Mouse (Mus musculus): ENCODE results near the gene Wscd2. TPM values are rescaled to one million over a fixed set of nuclear protein-coding genes. Genes with fewer than 3 reads are reported as not detected.
"Not testable (repeated sequence)": the region's sequence is repeated elsewhere in the genome, so short reads cannot be mapped to it uniquely, and the experiment has no call there.

Gene Wscd2
- total RNA-seq, 1 experiment: 2.6 TPM

DNA sequence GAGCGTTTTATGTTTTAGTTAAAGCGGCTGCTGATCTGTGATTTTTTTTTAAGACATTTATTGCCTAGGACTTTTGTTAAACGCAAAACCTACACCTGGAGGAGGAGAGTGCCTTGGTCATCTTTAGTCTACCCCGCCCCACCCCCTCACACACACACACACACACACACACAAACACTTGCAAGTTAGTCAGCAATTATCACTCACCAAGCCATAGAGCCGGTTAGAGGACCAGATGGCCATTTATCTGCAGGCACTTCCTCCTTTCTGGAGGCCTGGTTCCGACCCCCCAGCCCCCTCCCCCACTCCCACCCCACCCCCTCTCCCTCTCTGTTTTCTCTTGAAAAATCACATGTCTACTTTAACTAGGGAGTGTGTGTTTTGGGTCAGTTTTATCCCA lies 94.3 kb downstream of the Wscd2 start:
- Histone ChIP-seq H3K27ac (ENCODE audit: insufficient read depth, low read depth, low read length, poor library complexity, severe bottlenecking) (peak overlapping the region; percentile 92), H3K9me3 (ENCODE audit: control insufficient read depth, insufficient read depth, low read depth, low read length) (no peaks in the 10 kb centered on the region), H3K4me1 (ENCODE audit: control insufficient read depth in 2 of 2, insufficient read depth in 2 of 2, low read length in 2 of 2, poor library complexity in 1 of 2) (peaks cover 19 to 21% of the 10 kb centered on the region in 2 experiments), H3K4me3 (ENCODE audit: insufficient read depth in 1 of 2, low read depth in 1 of 2, low read length in 2 of 2, poor library complexity in 1 of 2, severe bottlenecking in 1 of 2) (peak overlapping the region; percentile 12 to 52; a peak in 2 of 4 replicates), H3K36me3 (ENCODE audit: control insufficient read depth, insufficient read depth, low read length, poor library complexity, severe bottlenecking) (no peaks in the 10 kb centered on the region), H3K9ac (ENCODE audit: insufficient read depth, low read depth, low read length, poor library complexity, severe bottlenecking) (peak overlapping the region; percentile 74)
- in situ Hi-C loops (cut with MboI; ENCODE audit: low sequenced_read_pairs in 2 of 2, unreplicated experiment in 2 of 2): no loop called here
- no peak for DNase-seq (ENCODE audit: low read depth, low spot score)
- TF ChIP-seq MAFK (IDR thresholded peaks at IDR 0.05; ENCODE audit: insufficient read depth, low read depth, low read length) (peak; percentile 81), CHD2 (IDR thresholded peaks at IDR 0.05; ENCODE audit: low read depth, low read length) (no peak), HCFC1 (IDR thresholded peaks at IDR 0.05; ENCODE audit: borderline replicate concordance, insufficient read depth, low read length) (no peak), ZNF384 (IDR thresholded peaks at IDR 0.05; ENCODE audit: low read depth, low read length) (no peak)

DNA sequence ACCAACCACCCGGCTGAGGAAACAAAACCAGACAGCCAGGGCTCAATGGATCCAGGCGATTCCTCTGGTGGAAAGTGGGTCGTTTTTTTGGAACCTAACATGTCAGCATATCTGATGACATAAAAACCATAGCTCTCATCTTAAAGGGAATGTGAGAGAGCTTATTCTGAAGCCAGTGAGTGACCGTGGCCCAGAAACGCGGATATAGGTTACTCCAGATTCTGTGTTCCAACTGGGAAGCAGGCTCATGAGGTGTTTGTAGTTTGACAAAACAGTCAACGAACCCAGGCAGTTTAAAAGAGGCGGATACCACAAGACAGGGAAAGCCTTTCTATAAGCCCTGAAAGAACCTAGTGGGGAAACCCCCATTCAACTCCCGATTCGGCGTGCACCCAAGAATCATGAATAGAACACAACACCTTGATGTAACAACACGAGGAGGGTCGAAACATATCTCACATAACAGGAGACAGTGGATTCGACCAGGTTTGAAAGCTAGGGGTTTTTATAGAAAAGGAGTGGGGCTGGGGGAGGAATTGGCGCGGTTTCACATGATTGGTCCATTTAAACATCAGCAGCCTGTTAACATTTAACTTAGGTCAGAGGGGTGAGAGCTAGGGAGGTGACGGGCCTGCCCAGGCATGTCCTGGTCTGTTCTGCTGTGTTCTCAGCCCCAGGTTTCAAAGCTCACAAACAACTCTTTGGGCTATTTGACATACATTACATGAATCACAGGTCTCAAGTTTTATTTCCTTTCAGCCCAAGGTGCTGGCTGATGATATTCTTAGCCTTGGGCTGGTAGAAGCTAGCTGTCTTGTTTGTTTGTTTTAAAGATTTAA lies 95.7 kb downstream of the Wscd2 start:
- Histone ChIP-seq H3K27ac (ENCODE audit: insufficient read depth, low read depth, low read length, poor library complexity, severe bottlenecking) (peak overlapping the region; percentile 92), H3K4me1 (ENCODE audit: control insufficient read depth in 2 of 2, insufficient read depth in 2 of 2, low read length in 2 of 2, poor library complexity in 1 of 2) (peaks cover 14 to 25% of the 10 kb centered on the region in 2 experiments), H3K4me3 (ENCODE audit: insufficient read depth in 1 of 2, low read depth in 1 of 2, low read length in 2 of 2, poor library complexity in 1 of 2, severe bottlenecking in 1 of 2) (peak overlapping the region; percentile 9 to 52), H3K9ac (ENCODE audit: insufficient read depth, low read depth, low read length, poor library complexity, severe bottlenecking) (peak overlapping the region; percentile 83)
- H3K9me3 ChIP-seq (ENCODE audit: control insufficient read depth, insufficient read depth, low read depth, low read length); in situ Hi-C loops (cut with MboI; ENCODE audit: low sequenced_read_pairs in 2 of 2, unreplicated experiment in 2 of 2); DNase-seq (ENCODE audit: low read depth, low spot score); H3K36me3 ChIP-seq (ENCODE audit: control insufficient read depth, insufficient read depth, low read length, poor library complexity, severe bottlenecking): not testable (repeated sequence)

DNA sequence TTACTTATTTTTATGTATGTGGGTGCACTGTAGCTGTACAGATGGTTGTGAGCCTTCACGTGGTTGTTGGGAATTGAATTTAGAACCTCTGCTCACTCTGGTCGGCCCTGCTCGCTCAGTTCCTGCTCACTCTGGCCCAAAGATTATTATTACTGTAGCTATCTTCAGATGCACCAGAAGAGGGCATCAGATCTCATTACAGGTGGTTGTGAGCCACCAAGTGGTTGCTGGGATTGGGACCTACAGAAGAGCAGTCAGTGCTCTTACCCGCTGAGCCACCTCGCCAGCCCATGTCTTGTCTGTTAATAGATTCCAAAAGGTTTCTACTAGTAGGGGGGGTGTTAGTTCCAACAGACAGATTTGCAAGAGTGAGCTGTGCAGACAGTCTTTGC lies 96.3 kb downstream of the Wscd2 start:
- peaks cover 9 to 29% of the 10 kb centered on the region in 2 experiments for H3K4me1 ChIP-seq (ENCODE audit: control insufficient read depth in 2 of 2, insufficient read depth in 2 of 2, low read length in 2 of 2, poor library complexity in 1 of 2)

DNA sequence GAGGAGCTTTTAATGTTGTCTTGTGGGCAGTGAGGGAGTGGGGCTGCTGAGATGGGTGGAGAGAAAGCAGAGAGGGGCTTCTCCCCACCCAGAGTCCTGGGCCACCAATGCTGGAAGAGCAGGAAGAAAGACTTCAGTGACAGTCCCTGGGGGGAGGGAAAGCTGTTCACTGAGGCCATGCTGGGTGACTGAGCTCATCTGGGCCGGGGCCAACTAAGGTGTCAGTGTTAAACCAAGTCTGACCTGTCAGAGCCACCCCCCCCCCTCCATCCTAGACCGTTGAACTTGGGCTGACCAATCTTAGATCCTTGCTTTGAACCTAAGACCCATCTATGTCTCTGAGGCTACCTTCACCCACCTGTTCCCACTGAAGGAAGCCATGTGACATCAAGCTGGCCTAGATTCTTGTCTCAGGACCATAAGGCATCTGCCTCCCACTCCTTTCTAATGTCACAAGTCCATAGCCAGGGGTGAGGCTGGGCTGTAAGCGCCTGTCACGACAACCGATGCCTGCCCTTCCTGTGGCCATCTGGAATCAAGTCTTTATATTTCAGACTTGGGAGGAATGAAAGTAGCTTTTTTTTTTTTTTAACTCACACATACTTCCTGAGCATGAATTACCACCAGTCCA lies 100.0 kb downstream of the Wscd2 start:
- in situ Hi-C loops (cut with MboI; ENCODE audit: low sequenced_read_pairs in 2 of 2, unreplicated experiment in 2 of 2): no loop called here
- Histone ChIP-seq H3K9ac (ENCODE audit: insufficient read depth, low read depth, low read length, poor library complexity, severe bottlenecking) (no peak overlapping the region), H3K4me1 (ENCODE audit: control insufficient read depth in 2 of 2, insufficient read depth in 2 of 2, low read length in 2 of 2, poor library complexity in 1 of 2) (peaks cover 14 to 53% of the 10 kb centered on the region in 2 experiments), H3K27ac (ENCODE audit: insufficient read depth, low read depth, low read length, poor library complexity, severe bottlenecking) (no peak overlapping the region; the same call in 1 of the 2 replicates), H3K9me3 (ENCODE audit: control insufficient read depth, insufficient read depth, low read depth, low read length) (no peaks in the 10 kb centered on the region), H3K4me3 (ENCODE audit: insufficient read depth in 1 of 2, low read depth in 1 of 2, low read length in 2 of 2, poor library complexity in 1 of 2, severe bottlenecking in 1 of 2) (no peak overlapping the region), H3K36me3 (ENCODE audit: control insufficient read depth, insufficient read depth, low read length, poor library complexity, severe bottlenecking) (no peaks in the 10 kb centered on the region)
- TF ChIP-seq HCFC1 (IDR thresholded peaks at IDR 0.05; ENCODE audit: borderline replicate concordance, insufficient read depth, low read length): no peak
- no peak for TF ChIP-seq ZC3H11A (IDR thresholded peaks at IDR 0.05; ENCODE audit: borderline replicate concordance, low read depth, low read length)
- no peak for TF ChIP-seq MAFK (IDR thresholded peaks at IDR 0.05; ENCODE audit: insufficient read depth, low read depth, low read length)
- TF ChIP-seq CHD2 (IDR thresholded peaks at IDR 0.05; ENCODE audit: low read depth, low read length): no peak
- no peak for TF ChIP-seq ZNF384 (IDR thresholded peaks at IDR 0.05; ENCODE audit: low read depth, low read length)
- no peak for DNase-seq (ENCODE audit: low read depth, low spot score)

More for the DNA sequence above, 96.3 kb downstream of the Wscd2 start:
- in situ Hi-C loops (cut with MboI; ENCODE audit: low sequenced_read_pairs in 2 of 2, unreplicated experiment in 2 of 2); DNase-seq (ENCODE audit: low read depth, low spot score); H3K36me3 ChIP-seq (ENCODE audit: control insufficient read depth, insufficient read depth, low read length, poor library complexity, severe bottlenecking); H3K4me3 ChIP-seq (ENCODE audit: insufficient read depth in 1 of 2, low read depth in 1 of 2, low read length in 2 of 2, poor library complexity in 1 of 2, severe bottlenecking in 1 of 2); H3K9me3 ChIP-seq (ENCODE audit: control insufficient read depth, insufficient read depth, low read depth, low read length): not testable (repeated sequence)
- Histone ChIP-seq H3K9ac (ENCODE audit: insufficient read depth, low read depth, low read length, poor library complexity, severe bottlenecking) (peak overlapping the region; percentile 57; the same call in 1 of the 2 replicates), H3K27ac (ENCODE audit: insufficient read depth, low read depth, low read length, poor library complexity, severe bottlenecking) (peak overlapping the region; percentile 90)

DNA sequence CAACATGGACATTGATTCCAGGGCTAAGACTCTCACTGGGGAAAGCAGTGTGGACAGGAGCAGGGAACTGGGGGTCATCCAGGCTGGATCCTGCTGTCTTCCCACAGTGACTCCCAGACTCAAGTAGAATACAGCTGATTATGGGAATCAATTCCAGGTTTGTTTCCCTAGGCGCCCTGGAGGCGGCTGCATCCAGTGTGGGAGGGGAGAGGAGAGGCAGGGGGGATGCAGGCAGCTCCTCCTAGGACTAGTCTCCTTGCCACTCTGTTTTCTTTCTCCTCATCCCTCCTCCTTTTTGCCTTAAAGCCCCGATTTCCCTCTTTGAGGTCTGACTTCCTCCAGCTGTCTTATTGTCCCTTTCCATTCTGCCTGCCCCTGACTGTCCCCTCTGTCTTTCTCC lies 101.0 kb downstream of the Wscd2 start:
- no peak for DNase-seq (ENCODE audit: low read depth, low spot score)
- Histone ChIP-seq H3K9me3 (ENCODE audit: control insufficient read depth, insufficient read depth, low read depth, low read length) (no peaks in the 10 kb centered on the region), H3K36me3 (ENCODE audit: control insufficient read depth, insufficient read depth, low read length, poor library complexity, severe bottlenecking) (no peaks in the 10 kb centered on the region), H3K4me1 (ENCODE audit: control insufficient read depth in 2 of 2, insufficient read depth in 2 of 2, low read length in 2 of 2, poor library complexity in 1 of 2) (peaks cover 14 to 53% of the 10 kb centered on the region in 2 experiments), H3K9ac (ENCODE audit: insufficient read depth, low read depth, low read length, poor library complexity, severe bottlenecking) (peak overlapping the region; percentile 9; the same call in 1 of the 2 replicates), H3K4me3 (ENCODE audit: insufficient read depth in 1 of 2, low read depth in 1 of 2, low read length in 2 of 2, poor library complexity in 1 of 2, severe bottlenecking in 1 of 2) (no peak overlapping the region), H3K27ac (ENCODE audit: insufficient read depth, low read depth, low read length, poor library complexity, severe bottlenecking) (peak overlapping the region; percentile 77; the same call in 1 of the 2 replicates)
- TF ChIP-seq ZC3H11A (IDR thresholded peaks at IDR 0.05; ENCODE audit: borderline replicate concordance, low read depth, low read length): no peak
- no peak for TF ChIP-seq MAFK (IDR thresholded peaks at IDR 0.05; ENCODE audit: insufficient read depth, low read depth, low read length)
- no peak for TF ChIP-seq HCFC1 (IDR thresholded peaks at IDR 0.05; ENCODE audit: borderline replicate concordance, insufficient read depth, low read length)
- TF ChIP-seq CHD2 (IDR thresholded peaks at IDR 0.05; ENCODE audit: low read depth, low read length): no peak
- TF ChIP-seq ZNF384 (IDR thresholded peaks at IDR 0.05; ENCODE audit: low read depth, low read length): no peak
- in situ Hi-C loops (cut with MboI; ENCODE audit: low sequenced_read_pairs in 2 of 2, unreplicated experiment in 2 of 2): no loop called here
